Mouse (Mus musculus) MEL (cell line): ENCODE measurements around the gene Axin1. TPM values are rescaled to one million over a fixed set of nuclear protein-coding genes. Genes with fewer than 3 reads are reported as not detected.

ENCODE experiments used
- DNase-seq: peaks from one replicate; pipeline ENCODE4 v3.0.0; 2011; ENCODE audit warnings: low read depth, low spot score
- H3K27ac ChIP-seq: 2 replicates; pipeline ENCODE4 v1.5.1; 2012; ENCODE audit warnings: low read depth, mild to moderate bottlenecking, control low read depth, low read length, moderate library complexity; ENCODE audit not compliant: control insufficient read depth
- H3K27me3 ChIP-seq, 2 experiments: fragments of 150-350 bp in 1 of 2; sonication (generic) in 1 of 2; 2 replicates each; pipeline ENCODE4 v1.6.1; 2012; ENCODE audit warnings: low read length in 2 of 2, mild to moderate bottlenecking in 2 of 2, improper control_type of control experiment in 1 of 2, moderate library complexity in 1 of 2; ENCODE audit not compliant: insufficient read depth in 2 of 2, control insufficient read depth in 1 of 2
- H3K36me3 ChIP-seq, 2 experiments: 2 replicates each; pipeline ENCODE4 v1.6.1; 2012 to 2014; ENCODE audit warnings: low read length in 2 of 2, improper control_type of control experiment in 1 of 2, inconsistent platforms in 1 of 2, mild to moderate bottlenecking in 1 of 2; ENCODE audit not compliant: insufficient read depth in 2 of 2, control insufficient read depth in 1 of 2
- H3K4me1 ChIP-seq, 2 experiments: fragments of 150-350 bp in 1 of 2; sonication (generic) in 1 of 2; 2 replicates each; pipeline ENCODE4 v1.6.1; 2012; ENCODE audit warnings: low read length in 2 of 2, improper control_type of control experiment in 1 of 2, mild to moderate bottlenecking in 1 of 2; ENCODE audit not compliant: insufficient read depth in 2 of 2, control insufficient read depth in 1 of 2
- H3K4me3 ChIP-seq, 2 experiments: fragments of 150-350 bp in 1 of 2; sonication (generic) in 1 of 2; 2 replicates each; pipeline ENCODE4 v1.5.1; 2012; ENCODE audit warnings: low read depth in 2 of 2, low read length in 2 of 2, mild to moderate bottlenecking in 2 of 2, moderate library complexity in 2 of 2, control low read depth in 1 of 2, improper control_type of control experiment in 1 of 2; ENCODE audit not compliant: control insufficient read depth in 1 of 2, insufficient read depth in 1 of 2
- H3K79me2 ChIP-seq: 2 replicates; pipeline ENCODE4 v1.6.1; 2012; ENCODE audit warnings: mild to moderate bottlenecking, low read length, moderate library complexity; ENCODE audit not compliant: control insufficient read depth, poor library complexity, insufficient read depth
- H3K9ac ChIP-seq: 2 replicates; pipeline ENCODE4 v1.6.1; 2012; ENCODE audit warnings: low read depth, mild to moderate bottlenecking, control low read depth, low read length, moderate library complexity; ENCODE audit not compliant: control insufficient read depth, poor library complexity, severe bottlenecking
- H3K9me3 ChIP-seq: fragments of 150-350 bp; sonication (generic); replicated peaks from 2 replicates; pipeline ENCODE4 v1.6.1; 2012; ENCODE audit warnings: mild to moderate bottlenecking, low read length, improper control_type of control experiment, moderate library complexity; ENCODE audit not compliant: insufficient read depth
- BHLHE40 ChIP-seq: IDR thresholded peaks from 2 replicates; pipeline ENCODE4 v1.6.1; 2012; ENCODE audit warnings: low read depth, mild to moderate bottlenecking, inconsistent platforms, low read length, improper control_type of control experiment, borderline replicate concordance
- CHD2 ChIP-seq: IDR thresholded peaks from 2 replicates; pipeline ENCODE4 v1.6.1; 2011; ENCODE audit warnings: low read length, improper control_type of control experiment
- E2F4 ChIP-seq: IDR thresholded peaks from 2 replicates; pipeline ENCODE4 v1.6.1; 2011; ENCODE audit warnings: low read depth, low read length, improper control_type of control experiment, borderline replicate concordance
- ELF1 ChIP-seq: IDR thresholded peaks from 2 replicates; pipeline ENCODE4 v1.6.1; 2014; ENCODE audit warnings: low read depth, mild to moderate bottlenecking, inconsistent platforms, low read length, improper control_type of control experiment, moderate library complexity
- EP300 ChIP-seq, 2 experiments: IDR thresholded peaks; 2 replicates each; pipeline ENCODE4 v1.6.1; 2011; ENCODE audit warnings: improper control_type of control experiment in 2 of 2, low read length in 2 of 2, low read depth in 1 of 2, mild to moderate bottlenecking in 1 of 2
- ETS1 ChIP-seq: IDR thresholded peaks from 2 replicates; pipeline ENCODE4 v1.6.1; 2012; ENCODE audit warnings: low read depth, mild to moderate bottlenecking, inconsistent platforms, low read length, improper control_type of control experiment, moderate library complexity
- GABPA ChIP-seq: IDR thresholded peaks from 2 replicates; pipeline ENCODE4 v1.6.1; 2012; ENCODE audit warnings: low read depth, mild to moderate bottlenecking, inconsistent platforms, low read length, improper control_type of control experiment, moderate library complexity
- GATA1 ChIP-seq: IDR thresholded peaks from 2 replicates; pipeline ENCODE4 v1.6.1; 2011; ENCODE audit warnings: low read depth, low read length, improper control_type of control experiment
- HCFC1 ChIP-seq: IDR thresholded peaks from 2 replicates; pipeline ENCODE4 v1.6.1; 2012; ENCODE audit warnings: low read depth, mild to moderate bottlenecking, inconsistent platforms, low read length, improper control_type of control experiment, moderate library complexity
- JUND ChIP-seq: IDR thresholded peaks from 2 replicates; pipeline ENCODE4 v1.6.1; 2011; ENCODE audit warnings: low read depth, mild to moderate bottlenecking, improper control_type of control experiment, low read length
- MAX ChIP-seq: IDR thresholded peaks from 2 replicates; pipeline ENCODE4 v1.6.1; 2011; ENCODE audit warnings: low read length, improper control_type of control experiment
- MXI1 ChIP-seq: IDR thresholded peaks from 2 replicates; pipeline ENCODE4 v1.6.1; 2011; ENCODE audit warnings: mild to moderate bottlenecking, low read depth, low read length, improper control_type of control experiment
- MYB ChIP-seq: IDR thresholded peaks from 2 replicates; pipeline ENCODE4 v1.6.1; 2011; ENCODE audit warnings: mild to moderate bottlenecking, low read depth, low read length, improper control_type of control experiment
- MYC ChIP-seq: IDR thresholded peaks from 2 replicates; pipeline ENCODE4 v1.6.1; 2011; ENCODE audit warnings: low read depth, mild to moderate bottlenecking, low read length, improper control_type of control experiment, moderate library complexity
- NELFE ChIP-seq: IDR thresholded peaks from 2 replicates; pipeline ENCODE4 v1.6.1; 2011; ENCODE audit warnings: low read depth, low read length, improper control_type of control experiment
- NRF1 ChIP-seq: IDR thresholded peaks from 2 replicates; pipeline ENCODE4 v1.6.1; 2014; ENCODE audit warnings: low read depth, mild to moderate bottlenecking, inconsistent platforms, low read length, improper control_type of control experiment, moderate library complexity; ENCODE audit not compliant: poor library complexity, insufficient read depth, severe bottlenecking
- POLR2A ChIP-seq, 2 experiments: IDR thresholded peaks; 2 replicates each; pipeline ENCODE4 v1.6.1; 2011 to 2012; ENCODE audit warnings: low read length in 2 of 2, mild to moderate bottlenecking in 2 of 2, control low read depth in 1 of 2, improper control_type of control experiment in 1 of 2, low read depth in 1 of 2, moderate library complexity in 1 of 2; ENCODE audit not compliant: control insufficient read depth in 1 of 2, insufficient read depth in 1 of 2, poor library complexity in 1 of 2
- POLR2AphosphoS2 ChIP-seq: IDR thresholded peaks from 2 replicates; pipeline ENCODE4 v1.6.1; 2011; ENCODE audit warnings: low read length, improper control_type of control experiment
- RAD21 ChIP-seq: IDR thresholded peaks from 2 replicates; pipeline ENCODE4 v1.6.1; 2011; ENCODE audit warnings: mild to moderate bottlenecking, low read depth, low read length, improper control_type of control experiment
- RCOR1 ChIP-seq: IDR thresholded peaks from 2 replicates; pipeline ENCODE4 v1.6.1; 2012; ENCODE audit warnings: low read depth, mild to moderate bottlenecking, inconsistent platforms, low read length, improper control_type of control experiment
- SIN3A ChIP-seq: IDR thresholded peaks from 2 replicates; pipeline ENCODE4 v1.6.1; 2012; ENCODE audit warnings: low read length, improper control_type of control experiment, inconsistent platforms
- SMC3 ChIP-seq: IDR thresholded peaks from 2 replicates; pipeline ENCODE4 v1.6.1; 2011; ENCODE audit warnings: low read depth, low read length, improper control_type of control experiment
- TAL1 ChIP-seq: IDR thresholded peaks from 2 replicates; pipeline ENCODE4 v1.6.1; 2012; ENCODE audit warnings: mild to moderate bottlenecking, inconsistent platforms, low read length, moderate library complexity, mixed read lengths
- TBP ChIP-seq: IDR thresholded peaks from 2 replicates; pipeline ENCODE4 v1.8.0; 2011; ENCODE audit warnings: low read depth, low read length, improper control_type of control experiment
- TCF12 ChIP-seq: IDR thresholded peaks from 2 replicates; pipeline ENCODE4 v1.6.1; 2014; ENCODE audit warnings: low read depth, mild to moderate bottlenecking, inconsistent platforms, low read length, improper control_type of control experiment, moderate library complexity
- UBTF ChIP-seq: IDR thresholded peaks from 2 replicates; pipeline ENCODE4 v1.6.1; 2012; ENCODE audit warnings: low read depth, mild to moderate bottlenecking, inconsistent platforms, low read length, improper control_type of control experiment, moderate library complexity, borderline replicate concordance; ENCODE audit not compliant: insufficient read depth
- USF2 ChIP-seq, 2 experiments: IDR thresholded peaks; 2 replicates each; pipeline ENCODE4 v1.6.1; 2011 to 2012; ENCODE audit warnings: improper control_type of control experiment in 2 of 2, low read length in 2 of 2, borderline replicate concordance in 1 of 2, inconsistent platforms in 1 of 2, low read depth in 1 of 2, mild to moderate bottlenecking in 1 of 2; ENCODE audit not compliant: insufficient read depth in 1 of 2
- ZKSCAN1 ChIP-seq: IDR thresholded peaks from 2 replicates; pipeline ENCODE4 v1.6.1; 2012; ENCODE audit warnings: low read depth, mild to moderate bottlenecking, inconsistent platforms, low read length, improper control_type of control experiment, moderate library complexity
- ZMIZ1 ChIP-seq: IDR thresholded peaks from 2 replicates; pipeline ENCODE4 v1.6.1; 2012; ENCODE audit warnings: low read depth, mild to moderate bottlenecking, inconsistent platforms, low read length, improper control_type of control experiment, moderate library complexity
- ZNF384 ChIP-seq: IDR thresholded peaks from 2 replicates; pipeline ENCODE4 v1.6.1; 2012; ENCODE audit warnings: low read depth, mild to moderate bottlenecking, inconsistent platforms, low read length, improper control_type of control experiment
- polyA plus RNA-seq, 2 experiments: library from polyadenylated mRNA; stranded (reverse) in 1 of 2; unstranded in 1 of 2; fragments of >175 nt in 1 of 2; fragments of >200 nt in 1 of 2; gene quantifications; 2 replicates each; pipeline versions ENCODE4 v1.2.1 to v1.2.4; 2012; ENCODE audit warnings: low replicate concordance in 2 of 2, low read depth in 1 of 2; ENCODE audit not compliant: insufficient read length in 2 of 2, insufficient read depth in 1 of 2, missing spikeins in 1 of 2
- total RNA-seq: library from RNA; depleted of rRNA; stranded (reverse); fragments of 300-350 nt; gene quantifications from 2 replicates; pipeline ENCODE4 v1.2.3, GENCODE M21; 2012

Axin1 gene
- total and polyA plus RNA-seq, 3 experiments: 33.5 to 54.2 TPM; not detected in 1

- Histone ChIP-seq H3K4me1 (peaks cover 13 to 32% of the 10 kb centered on the region in 2 experiments), H3K4me3 (peak overlapping the region; percentile 39 to 76), H3K9me3 (no peaks in the 10 kb centered on the region), H3K79me2 (no peaks in the 10 kb centered on the region), H3K27ac (peak overlapping the region; percentile 64), H3K36me3 (peaks cover 0 to 22% of the 10 kb centered on the region in 2 experiments; a peak in 2 of 4 replicates), H3K9ac (peak overlapping the region; percentile 47), H3K27me3 (no peaks in the 10 kb centered on the region)
- DNase-seq: peak; percentile 72
- no peak for TF ChIP-seq ZKSCAN1
- no peak for TF ChIP-seq POLR2A (IDR thresholded peaks at IDR 0.05; ENCODE audit: control insufficient read depth in 1 of 2, insufficient read depth in 1 of 2, low read depth in 1 of 2, low read length in 2 of 2, poor library complexity in 1 of 2)
- TF ChIP-seq RAD21: no peak
- peak; percentile 39; the same call in 1 of the 2 replicates for TF ChIP-seq SIN3A
- peak; percentile 25; the same call in 1 of the 2 replicates for TF ChIP-seq MXI1
- TF ChIP-seq MAX: no peak
- TF ChIP-seq TAL1: no peak
- TF ChIP-seq ELF1: no peak
- TF ChIP-seq MYC: 0 out of 2 replicates have a peak, but pooled peaks have one; percentile 38
- TF ChIP-seq EP300 (IDR thresholded peaks at IDR 0.05; ENCODE audit: low read depth in 1 of 2, low read length in 2 of 2): 0 out of 4 replicates have a peak, but pooled peaks of 1 of the 2 experiments have one; percentile 5
- TF ChIP-seq ETS1: no peak
- TF ChIP-seq GABPA: no peak
- TF ChIP-seq BHLHE40: no peak; the same call in 1 of the 2 replicates
- TF ChIP-seq RCOR1: no peak
- no peak for TF ChIP-seq JUND
- TF ChIP-seq NELFE: no peak
- TF ChIP-seq UBTF: no peak
- no peak for TF ChIP-seq NRF1
- peak; percentile 40; the same call in 1 of the 2 replicates for TF ChIP-seq GATA1
- TF ChIP-seq E2F4: no peak
- no peak for TF ChIP-seq MYB
- TF ChIP-seq ZMIZ1: no peak
- TF ChIP-seq ZNF384: 0 out of 2 replicates have a peak, but pooled peaks have one; percentile 18
- peak; percentile 12; the same call in 1 of the 2 replicates for TF ChIP-seq HCFC1
- TF ChIP-seq TCF12: no peak
- TF ChIP-seq POLR2AphosphoS2: no peak
- no peak for TF ChIP-seq USF2 (IDR thresholded peaks at IDR 0.05; ENCODE audit: borderline replicate concordance in 1 of 2, insufficient read depth in 1 of 2, low read depth in 1 of 2, low read length in 2 of 2)
- TF ChIP-seq SMC3: no peak
- no peak for TF ChIP-seq CHD2
- TF ChIP-seq TBP: no peak
- TF ChIP-seq, all 39 proteins: peak for 7
Measured at GRCm38 (mm10) chr17:26235077-26235815, 96.8 kb downstream of the Axin1 start.
